Mouse (Mus musculus) spleen, adult 2 months (tissue): ENCODE data around the gene Grm2.
"Not testable (repeated sequence)": the region's sequence is repeated elsewhere in the genome, so short reads cannot be mapped to it uniquely, and the experiment has no call there.

Source experiments
- CTCF ChIP-seq: fragments of 200-500 bp; IDR thresholded peaks from 2 replicates; pipeline ENCODE4 v1.5.1; 2011; ENCODE audit warnings: mild to moderate bottlenecking, inconsistent platforms; ENCODE audit not compliant: insufficient read depth, insufficient read length, insufficient replicate concordance; ENCODE audit errors: extremely low read depth
- POLR2A ChIP-seq: fragments of 200-500 bp; IDR thresholded peaks from 2 replicates; pipeline ENCODE4 v1.6.1; 2011; ENCODE audit warnings: low read depth, low read length, inconsistent platforms

DNA sequence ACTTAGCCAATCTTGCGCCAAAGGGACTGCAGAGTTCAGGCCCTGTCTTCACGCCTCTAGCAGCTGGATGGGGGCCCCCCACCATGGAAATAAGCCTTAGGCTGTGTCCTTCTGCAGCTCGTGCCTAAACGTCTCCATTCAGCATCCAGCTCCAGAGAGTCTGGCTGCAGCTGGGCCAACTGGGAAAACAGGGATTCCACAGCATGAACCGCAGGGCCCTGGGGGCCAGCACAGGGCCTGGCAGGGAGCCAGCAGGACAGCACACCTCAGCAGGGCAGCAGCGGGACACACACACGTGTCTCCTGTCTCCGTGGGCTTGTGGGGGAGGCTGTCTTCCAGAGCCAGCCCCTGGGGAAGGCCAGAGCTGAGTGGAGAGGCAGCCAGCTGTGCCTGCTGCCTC, 28.1 kb downstream of the Grm2 start:
- not testable (repeated sequence) for TF ChIP-seq CTCF, POLR2A
